Comparison of ENCODE assay signal across 10 mouse cellular contexts in the genomic region with DNA sequence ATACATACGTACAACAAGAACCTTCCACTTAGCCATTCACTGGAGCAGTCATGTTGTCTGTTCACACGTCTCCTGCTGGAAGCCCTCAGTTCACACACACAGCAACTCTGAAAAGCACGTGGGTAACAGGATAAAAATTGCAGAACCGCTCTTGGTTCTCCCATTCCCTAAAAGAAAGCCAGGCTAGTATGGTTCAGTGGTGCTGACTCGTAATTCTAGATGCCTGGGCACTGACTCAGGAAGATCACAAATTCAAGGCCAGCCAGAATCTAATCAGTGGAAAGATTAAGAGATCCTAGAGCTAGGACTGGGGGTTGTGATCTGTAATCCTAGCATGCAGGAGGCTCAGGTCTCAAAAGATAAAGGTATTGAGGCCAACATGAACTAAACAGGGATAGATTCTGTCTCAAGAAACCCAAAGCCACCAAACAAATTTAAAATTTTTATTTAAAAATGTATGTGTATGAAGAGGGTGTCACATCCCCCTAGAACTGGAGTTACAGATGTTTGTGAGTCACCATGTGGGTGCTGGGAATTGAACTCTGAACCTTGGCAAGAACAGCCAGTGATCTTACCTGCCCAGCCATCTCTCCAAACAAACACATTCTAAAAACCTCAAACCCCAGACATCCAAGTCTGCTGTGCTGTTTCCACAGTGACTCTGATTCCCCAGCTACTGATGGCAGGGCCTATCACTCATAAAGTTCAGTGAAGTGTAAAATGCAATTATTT. TPM values are rescaled to one million over a fixed set of nuclear protein-coding genes. Genes with fewer than 3 reads are reported as not detected.
DNase-seq lines count a peak whose midpoint lies in the region; ATAC-seq and TF ChIP-seq lines count a peak whose summit lies in the region.
"Had no signal": no experiment of that assay in that cellular context is flagged by ENCODE, and none has a peak within 500 bp of the region (broad histone marks: within the 10 kb centered on the region; RNA-seq: fewer than 3 reads in every experiment).

Gene Ephx1, minus strand, starts transcription at position 149 of the 732 bp plus-strand sequence.

- H3K9me3 ChIP-seq in heart, embryonic 12.5 days (replicated peaks), result no peaks in the 10 kb centered on the region
- no peaks in the 10 kb centered on the region for H3K9me3 ChIP-seq in stomach, postnatal 0 days (ENCODE audit: control insufficient read depth, low read length)
- H3K9me3 ChIP-seq: embryonic facial prominence, embryonic 12.5 days had no signal

- DNase-seq in heart, adult 2 months, result no peak
- DNase-seq in thymus, postnatal 0 days (ENCODE audit: low spot score), result no peak
- DNase-seq in thymus, adult 18-20 months, result no peak
- DNase-seq in heart, postnatal 25 days (ENCODE audit: low spot score), result no peak
- no peak for DNase-seq in stomach, postnatal 0 days (ENCODE audit: low spot score)
- DNase-seq in cerebellum, postnatal 10 days, result no peak
- DNase-seq: lung, embryonic 14.5 days had no signal

- TF ChIP-seq EP300 in heart, adult 2 months (IDR thresholded peaks at IDR 0.05; ENCODE audit: insufficient read depth, low read depth, low read length), result no peak
- TF ChIP-seq EP300 in stomach, postnatal 0 days (optimal IDR thresholded peaks at IDR 0.05), result no peak

- no peak for TF ChIP-seq CTCF in heart, adult 2 months (IDR thresholded peaks at IDR 0.05)
- no peak for TF ChIP-seq CTCF in stomach, postnatal 0 days (IDR thresholded peaks at IDR 0.05; ENCODE audit: low read depth)

- no peak within 1 kb of the TSS for H3K4me2 ChIP-seq in heart, embryonic 12.5 days
- no peak within 1 kb of the TSS for H3K4me2 ChIP-seq in stomach, postnatal 0 days (replicated peaks; ENCODE audit: low read depth)
- H3K4me2 ChIP-seq: embryonic facial prominence, embryonic 12.5 days; lung, embryonic 14.5 days had no signal

- H3K4me3 ChIP-seq in heart, adult 2 months, result no peak within 1 kb of the TSS
- H3K4me3 ChIP-seq in heart, embryonic 12.5 days, result no peak within 1 kb of the TSS
- no peak within 1 kb of the TSS for H3K4me3 ChIP-seq in stomach, postnatal 0 days (ENCODE audit: low read depth, low read length)
- H3K4me3 ChIP-seq: embryonic facial prominence, embryonic 12.5 days had no signal

- 0 out of 2 replicates have a peak, but pooled peaks cover under 1% of the 10 kb centered on the region for H3K27me3 ChIP-seq in heart, adult 2 months (ENCODE audit: control insufficient read depth, insufficient read depth, low read length)
- H3K27me3 ChIP-seq in heart, embryonic 12.5 days (replicated peaks), result peaks cover 14% of the 10 kb centered on the region; the same call in 1 of the 2 replicates
- H3K27me3 ChIP-seq in stomach, postnatal 0 days (ENCODE audit: control insufficient read depth, insufficient read depth, low read length), result no peaks in the 10 kb centered on the region
- H3K27me3 ChIP-seq: embryonic facial prominence, embryonic 12.5 days had no signal

- H3K36me3 ChIP-seq in heart, adult 2 months (ENCODE audit: control insufficient read depth, insufficient read depth, low read length), result no peaks in the 10 kb centered on the region
- H3K36me3 ChIP-seq in heart, embryonic 12.5 days, result no peaks in the 10 kb centered on the region
- no peaks in the 10 kb centered on the region for H3K36me3 ChIP-seq in stomach, postnatal 0 days (ENCODE audit: control insufficient read depth, insufficient read depth, low read length)
- H3K36me3 ChIP-seq: embryonic facial prominence, embryonic 12.5 days had no signal

- no peak within 1 kb of the TSS for H3K27ac ChIP-seq in heart, adult 2 months
- no peak within 1 kb of the TSS for H3K27ac ChIP-seq in heart, embryonic 12.5 days (ENCODE audit: poor library complexity, severe bottlenecking)
- H3K27ac ChIP-seq in stomach, postnatal 0 days (replicated peaks), result no peak within 1 kb of the TSS
- H3K27ac ChIP-seq: embryonic facial prominence, embryonic 12.5 days had no signal

- ATAC-seq in heart, embryonic 12.5 days (ENCODE audit: insufficient number of reproducible peaks, low FRiP score), result no peak
- no peak for ATAC-seq in stomach, postnatal 0 days (ENCODE audit: low FRiP score, low TSS enrichment)
- no peak for ATAC-seq in cerebellum, adult (ENCODE audit: insufficient number of reproducible peaks, low FRiP score, low TSS enrichment)

- intact Hi-C loops in heart, adult 2 months (cut with DNase I), result loop anchor here (2.0 kb wide), 2 partner anchors 14 to 18 kb away; no protein-coding TSS in a partner anchor
- intact Hi-C loops in heart, postnatal 25 days (cut with DNase I), result loop anchor here (5.0 kb wide), 1 partner anchor 34 kb away; no protein-coding TSS in a partner anchor

- H3K9ac ChIP-seq in heart, adult 2 months (ENCODE audit: low read depth, low read length), result no peak within 1 kb of the TSS
- no peak within 1 kb of the TSS for H3K9ac ChIP-seq in heart, embryonic 12.5 days
- no peak within 1 kb of the TSS for H3K9ac ChIP-seq in stomach, postnatal 0 days (ENCODE audit: low read length)
- H3K9ac ChIP-seq: embryonic facial prominence, embryonic 12.5 days; lung, embryonic 14.5 days had no signal

- no peak for TF ChIP-seq POLR2A in heart, adult 2 months (IDR thresholded peaks at IDR 0.05; ENCODE audit: insufficient read depth, low read depth, low read length)

- H3K79me2 ChIP-seq in heart, adult 2 months (replicated peaks; ENCODE audit: control insufficient read depth, insufficient read depth, low read length), result no peaks in the 10 kb centered on the region

- whole genome bisulfite sequencing in heart, adult 2 months, result 56% methylated on average over 5 of the region's 5 CpGs
- 41% methylated on average over 5 of the region's 5 CpGs for WGBS in heart, embryonic 12.5 days
- 49% methylated on average over 5 of the region's 5 CpGs for WGBS in stomach, postnatal 0 days

- H3K4me1 ChIP-seq in heart, adult 2 months (ENCODE audit: control insufficient read depth, insufficient read depth, low read length), result peaks cover 2% of the 10 kb centered on the region
- H3K4me1 ChIP-seq in heart, embryonic 12.5 days (replicated peaks), result peaks cover 16% of the 10 kb centered on the region
- peaks cover 2% of the 10 kb centered on the region for H3K4me1 ChIP-seq in stomach, postnatal 0 days (replicated peaks; ENCODE audit: control insufficient read depth, insufficient read depth)

RNA-seq across cellular contexts. Expression of gene Ephx1, which starts in this region (rescaled TPM):
- total RNA-seq in heart, adult 2 months (2021), result 10 to 100 TPM; 29.8 to 40.4 TPM
- polyA plus RNA-seq in heart, adult 2 months (2012; rRNA removed), result 41.1 and 45.1 TPM in 2 replicates
- polyA plus RNA-seq in heart, embryonic 12.5 days (2016; fragmentation: Nextera tagmentation; extraction: Ambion mirVana), result 5.0 and 5.1 TPM in 2 replicates
- polyA plus RNA-seq in thymus, postnatal 0 days (2015; fragmentation: Nextera tagmentation; extraction: Ambion mirVana), result 12.7 and 15.2 TPM in 2 replicates
- 10 to 100 TPM; 22.5 to 40.8 TPM for total RNA-seq in heart, postnatal 25 days (2021)
- 30.0 and 32.2 TPM in 2 replicates for polyA plus RNA-seq in stomach, postnatal 0 days (2015; fragmentation: Nextera tagmentation; extraction: Ambion mirVana)
